ENCODE assay signal across 8 mouse cellular contexts in the genomic region with DNA sequence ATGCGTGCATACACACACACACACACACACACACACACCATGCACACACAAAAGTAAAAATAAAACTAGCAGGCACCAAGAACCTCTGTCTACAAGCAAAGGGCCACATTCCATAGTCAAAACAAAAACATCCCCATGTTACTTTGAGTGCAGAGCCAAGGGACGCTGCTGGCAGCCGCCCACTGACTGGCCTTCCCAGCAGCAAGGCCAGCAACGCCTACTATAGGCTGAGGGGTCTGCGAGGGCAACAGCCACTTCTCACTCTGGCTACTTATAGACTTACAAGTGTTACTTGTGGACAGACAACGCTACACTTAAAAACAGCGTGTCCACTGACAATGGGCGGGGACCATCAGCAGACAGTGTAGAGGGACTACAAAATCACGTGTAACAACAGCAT. TPM values are rescaled to one million over a fixed set of nuclear protein-coding genes. Genes with fewer than 3 reads are reported as not detected.
DNase-seq lines count a peak whose midpoint lies in the region; ATAC-seq lines count a peak whose summit lies in the region.

No protein-coding gene starts in this region.

- peaks cover 77% of the 10 kb centered on the region for H3K4me1 ChIP-seq in kidney, embryonic 16.5 days (ENCODE audit: insufficient read depth, low read length)
- peaks cover 85% of the 10 kb centered on the region for H3K4me1 ChIP-seq in embryonic facial prominence, embryonic 10.5 days
- H3K4me1 ChIP-seq in forebrain, embryonic 16.5 days (replicated peaks; ENCODE audit: control insufficient read depth, insufficient read depth, low read length) = peaks cover 80% of the 10 kb centered on the region
- H3K4me1 ChIP-seq in limb, embryonic 12.5 days (replicated peaks) = peaks cover 80% of the 10 kb centered on the region

- no peaks in the 10 kb centered on the region for H3K27me3 ChIP-seq in kidney, embryonic 16.5 days (ENCODE audit: insufficient read depth, low read length)
- H3K27me3 ChIP-seq in embryonic facial prominence, embryonic 10.5 days (replicated peaks; ENCODE audit: low read depth, poor library complexity, severe bottlenecking) = no peaks in the 10 kb centered on the region
- no peaks in the 10 kb centered on the region for H3K27me3 ChIP-seq in forebrain, embryonic 16.5 days (replicated peaks; ENCODE audit: control insufficient read depth, insufficient read depth, low read length)
- no peaks in the 10 kb centered on the region for H3K27me3 ChIP-seq in limb, embryonic 12.5 days

- H3K27ac ChIP-seq in kidney, embryonic 16.5 days (ENCODE audit: low read length) = no peak overlapping the region
- peak overlapping the region; percentile 41 for H3K27ac ChIP-seq in embryonic facial prominence, embryonic 10.5 days (replicated peaks)
- no peak overlapping the region for H3K27ac ChIP-seq in forebrain, embryonic 16.5 days (ENCODE audit: low read length)
- no peak overlapping the region for H3K27ac ChIP-seq in limb, embryonic 12.5 days

- H3K9ac ChIP-seq in kidney, embryonic 16.5 days (replicated peaks; ENCODE audit: low read length) = no peak overlapping the region
- H3K9ac ChIP-seq in forebrain, embryonic 16.5 days (replicated peaks; ENCODE audit: low read depth, low read length) = no peak overlapping the region
- no peak overlapping the region for H3K9ac ChIP-seq in limb, embryonic 12.5 days (replicated peaks)

- H3K36me3 ChIP-seq in kidney, embryonic 16.5 days (ENCODE audit: insufficient read depth, low read length) = peaks cover 7% of the 10 kb centered on the region; the same call in 1 of the 2 replicates
- H3K36me3 ChIP-seq in embryonic facial prominence, embryonic 10.5 days (replicated peaks) = peaks cover 35% of the 10 kb centered on the region
- no peaks in the 10 kb centered on the region for H3K36me3 ChIP-seq in forebrain, embryonic 16.5 days (ENCODE audit: control insufficient read depth, insufficient read depth)
- peaks cover 31% of the 10 kb centered on the region for H3K36me3 ChIP-seq in limb, embryonic 12.5 days

- H3K9me3 ChIP-seq in kidney, embryonic 16.5 days (ENCODE audit: low read length) = no peaks in the 10 kb centered on the region
- no peaks in the 10 kb centered on the region for H3K9me3 ChIP-seq in embryonic facial prominence, embryonic 10.5 days
- H3K9me3 ChIP-seq in forebrain, embryonic 16.5 days (ENCODE audit: control insufficient read depth, low read length) = no peaks in the 10 kb centered on the region
- H3K9me3 ChIP-seq in limb, embryonic 12.5 days = no peaks in the 10 kb centered on the region

- no peak for ATAC-seq in kidney, embryonic 16.5 days (ENCODE audit: low FRiP score, low TSS enrichment)
- ATAC-seq in forebrain, embryonic 16.5 days = no peak
- no peak for ATAC-seq in limb, embryonic 12.5 days (ENCODE audit: insufficient number of reproducible peaks, insufficient read depth, low FRiP score, low TSS enrichment, low read depth)
- no peak for ATAC-seq in activated CD4-positive, CD25-positive, alpha-beta regulatory T cell, adult 4 months

- no peak overlapping the region for H3K4me3 ChIP-seq in kidney, embryonic 16.5 days (ENCODE audit: low read length)
- H3K4me3 ChIP-seq in embryonic facial prominence, embryonic 10.5 days = no peak overlapping the region
- H3K4me3 ChIP-seq in forebrain, embryonic 16.5 days (replicated peaks; ENCODE audit: low read length) = no peak overlapping the region
- H3K4me3 ChIP-seq in limb, embryonic 12.5 days (replicated peaks) = no peak overlapping the region

- no peak for DNase-seq in kidney, adult 9 months
- no peak for DNase-seq in embryonic facial prominence, embryonic 10.5 days (ENCODE audit: low spot score)
- DNase-seq in T-cell, adult 2 months (ENCODE audit: low spot score) = no peak
- no peak for DNase-seq in urinary bladder, postnatal 10 days (ENCODE audit: low spot score)

- 0 out of 2 replicates have a peak overlapping the region, but pooled peaks have one; percentile 3 for H3K4me2 ChIP-seq in kidney, embryonic 16.5 days (replicated peaks; ENCODE audit: low read depth, low read length)
- H3K4me2 ChIP-seq in forebrain, embryonic 16.5 days (ENCODE audit: low read length) = peak overlapping the region; percentile 12
- H3K4me2 ChIP-seq in limb, embryonic 12.5 days = peak overlapping the region; percentile 28

- WGBS in kidney, embryonic 16.5 days = 40% methylated on average over 9 of the region's 9 CpGs
- 63% methylated on average over 9 of the region's 9 CpGs for WGBS in embryonic facial prominence, embryonic 10.5 days
- 62% methylated on average over 9 of the region's 9 CpGs for WGBS in forebrain, embryonic 16.5 days
- 57% methylated on average over 9 of the region's 9 CpGs for WGBS in limb, embryonic 12.5 days

RNA-seq across cellular contexts. Expression of a gene that starts 7.2 kb away (rescaled TPM):
- 14.5 and 15.9 TPM in 2 replicates for polyA plus RNA-seq in kidney, embryonic 16.5 days (2015; fragmentation: Nextera tagmentation; extraction: Ambion mirVana)
- 8.5 and 10.7 TPM in 2 replicates for polyA plus RNA-seq in embryonic facial prominence, embryonic 10.5 days (2016; fragmentation: Nextera tagmentation; extraction: Ambion mirVana)
- 15.8 and 16.0 TPM in 2 replicates for polyA plus RNA-seq in forebrain, embryonic 16.5 days (2015; fragmentation: Nextera tagmentation; extraction: Ambion mirVana)
- 18.4 and 18.8 TPM in 2 replicates for polyA plus RNA-seq in limb, embryonic 12.5 days (2016; fragmentation: Nextera tagmentation; extraction: Ambion mirVana)
- 10 to 100 TPM; 24.7 to 25.0 TPM for polyA plus RNA-seq in activated CD4-positive, CD25-positive, alpha-beta regulatory T cell, adult 4 months (2017; shearing (Covaris generic))

RNA-seq across cellular contexts. Expression of a gene that starts 34.4 kb away (rescaled TPM):
- 77.4 and 77.8 TPM in 2 replicates for polyA plus RNA-seq in kidney, embryonic 16.5 days (2015; fragmentation: Nextera tagmentation; extraction: Ambion mirVana)
- 99.6 and 100 TPM in 2 replicates for polyA plus RNA-seq in embryonic facial prominence, embryonic 10.5 days (2016; fragmentation: Nextera tagmentation; extraction: Ambion mirVana)
- polyA plus RNA-seq in forebrain, embryonic 16.5 days (2015; fragmentation: Nextera tagmentation; extraction: Ambion mirVana) = 79.4 and 84.0 TPM in 2 replicates
- 96.0 and 99.2 TPM in 2 replicates for polyA plus RNA-seq in limb, embryonic 12.5 days (2016; fragmentation: Nextera tagmentation; extraction: Ambion mirVana)
- polyA plus RNA-seq in activated CD4-positive, CD25-positive, alpha-beta regulatory T cell, adult 4 months (2017; shearing (Covaris generic)) = 10 to 100 TPM; 45.1 to 54.9 TPM
